Mouse (Mus musculus): ENCODE data around the gene Slamf1. TPM values are rescaled to one million over a fixed set of nuclear protein-coding genes. Genes with fewer than 3 reads are reported as not detected.

The Slamf1 gene
- 0.27 and 0.35 TPM in 2 replicates for polyA plus RNA-seq (2014; fragmentation: Nextera tagmentation; extraction: Ambion mirVana)

GRCm38 (mm10) chr1:171766898-171767297 is at the start of gene Slamf1:
Slamf1 (plus strand) TSS chr1:171767127.
- Histone ChIP-seq H3K4me2 (ENCODE audit: low read depth, low read length, severe bottlenecking) (no peak within 1 kb of the TSS), H3K9me3 (ENCODE audit: control insufficient read depth, low read length) (no peaks in the 10 kb centered on the region), H3K27ac (ENCODE audit: low read depth, low read length) (no peak within 1 kb of the TSS), H3K9ac (ENCODE audit: low read length) (no peak within 1 kb of the TSS), H3K4me1 (replicated peaks; ENCODE audit: control insufficient read depth, insufficient read depth, low read length) (no peaks in the 10 kb centered on the region), H3K36me3 (ENCODE audit: control insufficient read depth, insufficient read depth, low read length) (no peaks in the 10 kb centered on the region), H3K4me3 (ENCODE audit: low read depth, low read length) (no peak within 1 kb of the TSS), H3K27me3 (ENCODE audit: control insufficient read depth, insufficient read depth, low read length) (no peaks in the 10 kb centered on the region)
- DNase-seq (ENCODE audit: low spot score) = no peak
- ATAC-seq (replicated peaks; ENCODE audit: low FRiP score) = no peak
- 36% methylated on average over 6 of the region's 6 CpGs for WGBS

- H3K27ac ChIP-seq (ENCODE audit: low read depth, low read length) = no peak overlapping the region
- no peak for ATAC-seq (replicated peaks; ENCODE audit: low FRiP score)
- no peak overlapping the region for H3K4me3 ChIP-seq (ENCODE audit: low read depth, low read length)
- no peak overlapping the region for H3K4me2 ChIP-seq (ENCODE audit: low read depth, low read length, severe bottlenecking)
- H3K9me3 ChIP-seq (ENCODE audit: control insufficient read depth, low read length) = no peaks in the 10 kb centered on the region; the same call in 1 of the 2 replicates
- no peaks in the 10 kb centered on the region for H3K4me1 ChIP-seq (replicated peaks; ENCODE audit: control insufficient read depth, insufficient read depth, low read length)
- H3K27me3 ChIP-seq (ENCODE audit: control insufficient read depth, insufficient read depth, low read length) = no peaks in the 10 kb centered on the region
- H3K9ac ChIP-seq (ENCODE audit: low read length) = no peak overlapping the region
- H3K36me3 ChIP-seq (ENCODE audit: control insufficient read depth, insufficient read depth, low read length) = no peaks in the 10 kb centered on the region
- no peak for DNase-seq (ENCODE audit: low spot score)
Measured at GRCm38 (mm10) chr1:171731195-171731594, 35.7 kb upstream of the Slamf1 start.

GRCm38 (mm10) chr1:171734898-171735297 is 32.0 kb upstream of the Slamf1 start:
- ATAC-seq (replicated peaks; ENCODE audit: low FRiP score) = no peak

GRCm38 (mm10) chr1:171748127-171748969 is 18.6 kb upstream of the Slamf1 start:
- DNase-seq (ENCODE audit: low spot score) (no peak), ATAC-seq (replicated peaks; ENCODE audit: low FRiP score) (no peak)
- no peaks in the 10 kb centered on the region for H3K9me3 ChIP-seq (ENCODE audit: control insufficient read depth, low read length)
- H3K4me2 ChIP-seq (ENCODE audit: low read depth, low read length, severe bottlenecking) = no peak overlapping the region
- no peaks in the 10 kb centered on the region for H3K27me3 ChIP-seq (ENCODE audit: control insufficient read depth, insufficient read depth, low read length)
- no peak overlapping the region for H3K4me3 ChIP-seq (ENCODE audit: low read depth, low read length)
- no peak overlapping the region for H3K9ac ChIP-seq (ENCODE audit: low read length)
- no peak overlapping the region for H3K27ac ChIP-seq (ENCODE audit: low read depth, low read length)
- H3K36me3 ChIP-seq (ENCODE audit: control insufficient read depth, insufficient read depth, low read length) = no peaks in the 10 kb centered on the region
- no peaks in the 10 kb centered on the region for H3K4me1 ChIP-seq (replicated peaks; ENCODE audit: control insufficient read depth, insufficient read depth, low read length)
- WGBS = 90% methylated on average over 3 of the region's 3 CpGs

More at GRCm38 (mm10) chr1:171734898-171735297, 32.0 kb upstream of the Slamf1 start:
- Histone ChIP-seq H3K9ac (ENCODE audit: low read length) (no peak overlapping the region), H3K27me3 (ENCODE audit: control insufficient read depth, insufficient read depth, low read length) (no peaks in the 10 kb centered on the region), H3K27ac (ENCODE audit: low read depth, low read length) (no peak overlapping the region), H3K4me3 (ENCODE audit: low read depth, low read length) (no peak overlapping the region), H3K4me2 (ENCODE audit: low read depth, low read length, severe bottlenecking) (no peak overlapping the region), H3K36me3 (ENCODE audit: control insufficient read depth, insufficient read depth, low read length) (no peaks in the 10 kb centered on the region), H3K4me1 (replicated peaks; ENCODE audit: control insufficient read depth, insufficient read depth, low read length) (no peaks in the 10 kb centered on the region), H3K9me3 (ENCODE audit: control insufficient read depth, low read length) (no peaks in the 10 kb centered on the region)
- no peak for DNase-seq (ENCODE audit: low spot score)
- 95% methylated on average over 6 of the region's 6 CpGs for WGBS

GRCm38 (mm10) chr1:171761853-171762448 is 5.0 kb upstream of the Slamf1 start:
- H3K9me3 ChIP-seq (ENCODE audit: control insufficient read depth, low read length) = no peaks in the 10 kb centered on the region
- WGBS = 87% methylated on average over 5 of the region's 5 CpGs
- DNase-seq (ENCODE audit: low spot score) (no peak), ATAC-seq (replicated peaks; ENCODE audit: low FRiP score) (no peak)
- H3K27ac ChIP-seq (ENCODE audit: low read depth, low read length) = no peak overlapping the region
- H3K4me1 ChIP-seq (replicated peaks; ENCODE audit: control insufficient read depth, insufficient read depth, low read length) = no peaks in the 10 kb centered on the region
- no peaks in the 10 kb centered on the region for H3K36me3 ChIP-seq (ENCODE audit: control insufficient read depth, insufficient read depth, low read length)
- H3K4me2 ChIP-seq (ENCODE audit: low read depth, low read length, severe bottlenecking) = no peak overlapping the region
- no peak overlapping the region for H3K4me3 ChIP-seq (ENCODE audit: low read depth, low read length)
- H3K27me3 ChIP-seq (ENCODE audit: control insufficient read depth, insufficient read depth, low read length) = no peaks in the 10 kb centered on the region
- no peak overlapping the region for H3K9ac ChIP-seq (ENCODE audit: low read length)

- DNase-seq (ENCODE audit: low spot score) (no peak), ATAC-seq (replicated peaks; ENCODE audit: low FRiP score) (no peak)
- no peaks in the 10 kb centered on the region for H3K27me3 ChIP-seq (ENCODE audit: control insufficient read depth, insufficient read depth, low read length)
- H3K36me3 ChIP-seq (ENCODE audit: control insufficient read depth, insufficient read depth, low read length) = no peaks in the 10 kb centered on the region
- no peak overlapping the region for H3K4me3 ChIP-seq (ENCODE audit: low read depth, low read length)
- no peak overlapping the region for H3K9ac ChIP-seq (ENCODE audit: low read length)
- H3K27ac ChIP-seq (ENCODE audit: low read depth, low read length) = no peak overlapping the region
- WGBS = 77% methylated on average over 6 of the region's 6 CpGs
- H3K9me3 ChIP-seq (ENCODE audit: control insufficient read depth, low read length) = no peaks in the 10 kb centered on the region
- H3K4me1 ChIP-seq (replicated peaks; ENCODE audit: control insufficient read depth, insufficient read depth, low read length) = no peaks in the 10 kb centered on the region
- no peak overlapping the region for H3K4me2 ChIP-seq (ENCODE audit: low read depth, low read length, severe bottlenecking)
Measured at GRCm38 (mm10) chr1:171770996-171771395, 4.1 kb downstream of the Slamf1 start.

GRCm38 (mm10) chr1:171772121-171772735 is 5.3 kb downstream of the Slamf1 start:
- no peak overlapping the region for H3K4me2 ChIP-seq (ENCODE audit: low read depth, low read length, severe bottlenecking)
- H3K9ac ChIP-seq (ENCODE audit: low read length) = no peak overlapping the region
- WGBS = 86% methylated on average over 8 of the region's 8 CpGs
- H3K9me3 ChIP-seq (ENCODE audit: control insufficient read depth, low read length) = no peaks in the 10 kb centered on the region
- DNase-seq (ENCODE audit: low spot score) (no peak), ATAC-seq (replicated peaks; ENCODE audit: low FRiP score) (no peak)
- H3K4me1 ChIP-seq (replicated peaks; ENCODE audit: control insufficient read depth, insufficient read depth, low read length) = no peaks in the 10 kb centered on the region
- H3K27ac ChIP-seq (ENCODE audit: low read depth, low read length) = no peak overlapping the region
- no peaks in the 10 kb centered on the region for H3K27me3 ChIP-seq (ENCODE audit: control insufficient read depth, insufficient read depth, low read length)
- H3K36me3 ChIP-seq (ENCODE audit: control insufficient read depth, insufficient read depth, low read length) = no peaks in the 10 kb centered on the region
- no peak overlapping the region for H3K4me3 ChIP-seq (ENCODE audit: low read depth, low read length)

- H3K9me3 ChIP-seq (ENCODE audit: control insufficient read depth, low read length) = no peaks in the 10 kb centered on the region
- DNase-seq (ENCODE audit: low spot score) (no peak), ATAC-seq (replicated peaks; ENCODE audit: low FRiP score) (no peak)
- no peaks in the 10 kb centered on the region for H3K27me3 ChIP-seq (ENCODE audit: control insufficient read depth, insufficient read depth, low read length)
- H3K36me3 ChIP-seq (ENCODE audit: control insufficient read depth, insufficient read depth, low read length) = no peaks in the 10 kb centered on the region
- no peak overlapping the region for H3K4me2 ChIP-seq (ENCODE audit: low read depth, low read length, severe bottlenecking)
- H3K27ac ChIP-seq (ENCODE audit: low read depth, low read length) = no peak overlapping the region
- no peak overlapping the region for H3K4me3 ChIP-seq (ENCODE audit: low read depth, low read length)
- H3K9ac ChIP-seq (ENCODE audit: low read length) = no peak overlapping the region
- H3K4me1 ChIP-seq (replicated peaks; ENCODE audit: control insufficient read depth, insufficient read depth, low read length) = no peaks in the 10 kb centered on the region
- WGBS = 91% methylated on average over 10 of the region's 10 CpGs
Measured at GRCm38 (mm10) chr1:171773232-171773989, 6.5 kb downstream of the Slamf1 start.
